Mouse (Mus musculus) olfactory bulb, adult 2 months (tissue): ENCODE results near the gene Klhdc7b.

Experiments used
- CTCF ChIP-seq: fragments of 200-500 bp; IDR thresholded peaks from 2 replicates; pipeline ENCODE4 v1.5.1; 2012; ENCODE audit warnings: low read depth, mild to moderate bottlenecking, low read length, moderate library complexity; ENCODE audit not compliant: insufficient read depth
- POLR2A ChIP-seq: fragments of 200-500 bp; IDR thresholded peaks from 2 replicates; pipeline ENCODE4 v1.6.1; 2012; ENCODE audit warnings: mild to moderate bottlenecking, low read depth, low read length, moderate library complexity; ENCODE audit not compliant: insufficient read depth

GRCm38 (mm10) chr15:89341678-89342077, 43.0 kb upstream of the Klhdc7b start:
- TF ChIP-seq CTCF (no peak), POLR2A (no peak)
